Mouse (Mus musculus) hindbrain, embryonic 15.5 days (tissue): ENCODE results near the gene Mettl26. TPM values are rescaled to one million over a fixed set of nuclear protein-coding genes. Genes with fewer than 3 reads are reported as not detected.

Source experiments
- ATAC-seq: fragments of 200-750 bp; cut with Nextera tagmentation; 2 replicates; pipeline ENCODE4 v1.8.0; 2017; ENCODE audit warnings: low read depth, moderate number of reproducible peaks, moderate TSS enrichment; ENCODE audit not compliant: low FRiP score
- H3K27ac ChIP-seq: fragments of 300-500 bp; sonication (generic); replicated peaks from 2 replicates; pipeline ENCODE4 v1.5.1; 2015; ENCODE audit warnings: mild to moderate bottlenecking, inconsistent platforms
- H3K27me3 ChIP-seq: fragments of 300-500 bp; sonication (generic); 2 replicates; pipeline ENCODE4 v1.6.1; 2015; ENCODE audit warnings: control low read depth, inconsistent platforms
- H3K36me3 ChIP-seq: fragments of 300-500 bp; sonication (generic); 2 replicates; pipeline ENCODE4 v1.6.1; 2015; ENCODE audit warnings: control low read depth, inconsistent platforms
- H3K4me1 ChIP-seq: fragments of 300-500 bp; sonication (generic); replicated peaks from 2 replicates; pipeline ENCODE4 v1.6.1; 2015; ENCODE audit warnings: control low read depth, inconsistent platforms
- H3K4me2 ChIP-seq: fragments of 300-500 bp; sonication (generic); 2 replicates; pipeline ENCODE4 v1.6.1; 2015; ENCODE audit warnings: moderate library complexity, mild to moderate bottlenecking, inconsistent platforms
- H3K4me3 ChIP-seq: fragments of 300-500 bp; sonication (generic); 2 replicates; pipeline ENCODE4 v1.5.1; 2015; ENCODE audit warnings: mild to moderate bottlenecking, inconsistent platforms
- H3K9ac ChIP-seq: fragments of 300-500 bp; sonication (generic); 2 replicates; pipeline ENCODE4 v1.6.1; 2015; ENCODE audit warnings: inconsistent platforms
- H3K9me3 ChIP-seq: fragments of 300-500 bp; sonication (generic); 2 replicates; pipeline ENCODE4 v1.6.1; 2016; ENCODE audit warnings: control low read depth, inconsistent platforms
- WGBS: fragments of 180-500 bp; shearing (Covaris S2); methylation state at CpG from one replicate; pipeline ENCODE4 v1.1.7; 2015; 5-methylcytosine and 5-hydroxymethylcytosine counted together
- polyA plus RNA-seq: library from polyadenylated mRNA; unstranded; fragments of >200 nt; fragmentation: Nextera tagmentation; extraction: Ambion mirVana; gene quantifications from 2 replicates; pipeline ENCODE4 v1.2.1, GENCODE M21; 2015

The Mettl26 gene
- polyA plus RNA-seq, 1 experiment from 2014 or later = 58.7 TPM

GRCm38 (mm10) chr17:25903061-25903460 lies 28.2 kb downstream of the Mettl26 start:
- no peak overlapping the region for H3K4me2 ChIP-seq

GRCm38 (mm10) chr17:25907640-25908039 lies 32.8 kb downstream of the Mettl26 start:
- H3K9me3 ChIP-seq = no peaks in the 10 kb centered on the region
- H3K9ac ChIP-seq = no peak overlapping the region
- H3K36me3 ChIP-seq = no peaks in the 10 kb centered on the region
- H3K27ac ChIP-seq = no peak overlapping the region
- 90% methylated on average over 2 of the region's 2 CpGs for WGBS
- H3K27me3 ChIP-seq = no peaks in the 10 kb centered on the region
- no peak overlapping the region for H3K4me3 ChIP-seq
- no peak overlapping the region for H3K4me2 ChIP-seq
- no peaks in the 10 kb centered on the region for H3K4me1 ChIP-seq
- no peak for ATAC-seq

More at GRCm38 (mm10) chr17:25903061-25903460, 28.2 kb downstream of the Mettl26 start:
- H3K27me3 ChIP-seq = no peaks in the 10 kb centered on the region
- no peaks in the 10 kb centered on the region for H3K4me1 ChIP-seq
- no peak overlapping the region for H3K4me3 ChIP-seq
- H3K9me3 ChIP-seq = no peaks in the 10 kb centered on the region
- H3K9ac ChIP-seq = no peak overlapping the region
- WGBS = 89% methylated on average over 3 of the region's 3 CpGs
- H3K36me3 ChIP-seq = no peaks in the 10 kb centered on the region
- H3K27ac ChIP-seq = no peak overlapping the region
- no peak for ATAC-seq

DNA sequence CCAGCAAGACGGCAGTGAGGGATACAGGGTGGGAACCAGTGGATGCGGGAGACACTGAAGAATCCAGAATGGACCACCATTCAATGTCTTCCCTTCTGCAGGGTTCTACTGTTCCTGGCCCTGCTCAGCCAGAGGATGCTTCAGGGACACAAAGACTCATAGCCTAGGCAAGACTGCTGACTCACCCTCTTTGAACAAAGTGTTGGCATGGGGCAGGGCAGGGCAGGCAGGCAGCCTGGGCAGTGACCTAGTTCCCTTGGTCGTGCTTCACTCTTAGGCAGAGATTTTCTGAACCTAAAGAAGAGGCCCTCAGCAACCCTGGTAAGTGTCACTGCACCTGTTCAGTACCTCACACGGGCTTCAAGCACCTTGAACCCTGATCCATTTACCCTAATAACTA lies 36.9 kb downstream of the Mettl26 start:
- Histone ChIP-seq H3K4me2 (no peak overlapping the region), H3K4me3 (no peak overlapping the region), H3K27ac (no peak overlapping the region), H3K9me3 (no peaks in the 10 kb centered on the region), H3K4me1 (peaks cover 7% of the 10 kb centered on the region), H3K9ac (no peak overlapping the region), H3K36me3 (no peaks in the 10 kb centered on the region), H3K27me3 (no peaks in the 10 kb centered on the region)
- ATAC-seq = no peak
- 90% methylated on average over 4 of the region's 4 CpGs for WGBS

- peaks cover 20% of the 10 kb centered on the region for H3K4me1 ChIP-seq
- no peak overlapping the region for H3K4me3 ChIP-seq
- no peaks in the 10 kb centered on the region for H3K9me3 ChIP-seq
- H3K36me3 ChIP-seq = no peaks in the 10 kb centered on the region
- H3K27me3 ChIP-seq = no peaks in the 10 kb centered on the region
- WGBS = 89% methylated on average over 14 of the region's 14 CpGs
- no peak overlapping the region for H3K4me2 ChIP-seq
- H3K27ac ChIP-seq = no peak overlapping the region
- no peak overlapping the region for H3K9ac ChIP-seq
- no peak for ATAC-seq
Observed at GRCm38 (mm10) chr17:25913186-25913876, 38.5 kb downstream of the Mettl26 start.

- Histone ChIP-seq H3K27ac (no peak overlapping the region), H3K4me2 (no peak overlapping the region), H3K9me3 (no peaks in the 10 kb centered on the region), H3K9ac (no peak overlapping the region), H3K4me1 (peaks cover 25% of the 10 kb centered on the region), H3K36me3 (no peaks in the 10 kb centered on the region), H3K27me3 (no peaks in the 10 kb centered on the region), H3K4me3 (no peak overlapping the region)
- 96% methylated on average over 1 of the region's 1 CpGs for WGBS
- no peak for ATAC-seq
Observed at GRCm38 (mm10) chr17:25913877-25914275, 39.0 kb downstream of the Mettl26 start.

GRCm38 (mm10) chr17:25914295-25914694 lies 39.4 kb downstream of the Mettl26 start:
- H3K4me2 ChIP-seq = no peak overlapping the region
- no peaks in the 10 kb centered on the region for H3K36me3 ChIP-seq
- WGBS = 90% methylated on average over 4 of the region's 4 CpGs
- no peak for ATAC-seq
- no peak overlapping the region for H3K4me3 ChIP-seq
- H3K27ac ChIP-seq = no peak overlapping the region
- no peak overlapping the region for H3K9ac ChIP-seq
- H3K9me3 ChIP-seq = no peaks in the 10 kb centered on the region
- peaks cover 25% of the 10 kb centered on the region for H3K4me1 ChIP-seq
- H3K27me3 ChIP-seq = no peaks in the 10 kb centered on the region

- Histone ChIP-seq H3K4me3 (no peak overlapping the region), H3K9ac (no peak overlapping the region), H3K36me3 (no peaks in the 10 kb centered on the region), H3K9me3 (no peaks in the 10 kb centered on the region), H3K27ac (no peak overlapping the region), H3K4me1 (peaks cover 25% of the 10 kb centered on the region), H3K27me3 (no peaks in the 10 kb centered on the region), H3K4me2 (no peak overlapping the region)
- ATAC-seq = no peak
- 85% methylated on average over 8 of the region's 8 CpGs for WGBS
Observed at GRCm38 (mm10) chr17:25916931-25917647, 42.2 kb downstream of the Mettl26 start.

- peak overlapping the region; percentile 88 for H3K9ac ChIP-seq
- 87% methylated on average over 9 of the region's 9 CpGs for WGBS
- H3K4me3 ChIP-seq = peak overlapping the region; percentile 81
- H3K27me3 ChIP-seq = no peaks in the 10 kb centered on the region
- H3K27ac ChIP-seq = peak overlapping the region; percentile 85
- H3K36me3 ChIP-seq = no peaks in the 10 kb centered on the region
- H3K4me1 ChIP-seq = peaks cover 25% of the 10 kb centered on the region
- peak overlapping the region; percentile 86 for H3K4me2 ChIP-seq
- no peak for ATAC-seq
- H3K9me3 ChIP-seq = no peaks in the 10 kb centered on the region
Observed at GRCm38 (mm10) chr17:25918037-25918750, 43.3 kb downstream of the Mettl26 start.

DNA sequence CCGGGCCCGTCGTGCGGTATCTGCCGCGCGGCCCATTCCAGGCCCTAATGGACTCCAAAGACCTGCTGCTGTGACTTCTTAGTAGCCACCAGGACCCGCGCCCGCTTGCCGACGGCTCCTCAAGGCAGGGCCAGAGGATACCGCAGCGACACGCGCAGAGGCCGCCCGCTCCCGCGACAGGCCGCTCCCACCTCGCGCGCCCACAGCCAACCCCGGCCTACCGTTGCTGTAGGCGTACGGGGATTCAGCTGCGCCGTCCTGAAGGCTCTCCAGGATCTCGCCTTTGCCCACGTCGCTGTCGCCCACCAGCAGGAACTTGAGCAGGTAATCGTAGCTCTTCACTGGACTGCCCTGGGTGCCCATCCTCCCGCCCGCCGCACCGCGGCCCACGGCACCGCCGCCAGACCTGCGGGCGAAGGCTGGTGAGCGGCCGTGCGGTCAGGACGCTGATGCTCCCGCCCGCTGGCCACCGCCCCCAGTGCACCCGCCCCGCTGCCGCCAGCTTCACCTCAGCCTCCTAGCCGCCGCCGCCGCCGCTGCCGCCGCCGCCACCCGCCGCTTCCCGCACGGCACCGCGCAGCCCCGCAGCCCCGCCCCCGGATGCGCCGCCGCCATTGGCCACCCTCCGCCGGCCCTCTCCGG lies 44.4 kb downstream of the Mettl26 start, which contains the start of gene Rab40c:
TSS of gene Rab40c (minus strand) at position 584 of the 642 bp plus-strand sequence.
- peak within 1 kb of the TSS; percentile 81 for H3K4me3 ChIP-seq

DNA sequence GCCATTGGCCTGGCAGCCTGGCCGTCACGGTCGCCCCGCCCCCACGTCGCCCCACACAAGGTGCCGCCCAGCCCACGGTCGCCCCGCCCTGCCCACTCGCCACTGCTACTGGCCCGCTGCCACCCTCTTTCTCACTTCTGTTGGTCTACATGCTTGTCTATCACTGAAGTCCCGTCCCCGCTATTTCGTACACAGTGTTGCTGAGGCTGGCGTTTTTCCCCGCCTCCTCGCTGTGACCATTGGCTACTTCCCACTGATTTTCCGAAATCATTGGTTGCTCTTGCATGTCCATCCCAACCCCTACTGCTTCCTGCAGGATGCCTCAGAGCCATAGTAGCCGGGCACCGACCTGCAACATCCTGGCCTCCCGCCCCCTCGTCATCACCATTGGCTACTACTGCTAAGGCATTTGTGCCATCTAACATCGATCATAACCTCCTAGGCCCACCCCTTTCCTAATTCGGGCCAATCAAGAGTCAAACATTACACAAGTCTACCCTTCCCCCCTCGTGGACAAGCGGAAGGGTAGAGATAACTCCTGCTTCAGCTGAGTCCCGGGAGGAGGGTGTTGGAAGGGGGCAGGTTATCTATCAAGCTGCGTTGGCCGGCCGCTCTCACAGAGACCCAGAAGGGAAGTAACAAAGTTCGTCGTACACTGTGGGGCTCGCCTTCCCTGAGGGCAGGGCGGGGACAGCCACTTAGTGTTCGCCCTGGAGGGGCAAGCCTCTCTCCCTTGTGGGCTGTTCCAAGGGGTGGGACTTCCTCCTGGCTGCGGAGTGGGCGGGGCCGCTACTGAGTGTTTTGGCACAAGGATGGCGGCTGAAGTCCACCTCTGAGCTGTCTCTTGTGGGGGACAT lies 45.1 kb downstream of the Mettl26 start:
- under 1% methylated on average over 40 of the region's 40 CpGs for WGBS
- H3K4me1 ChIP-seq = peaks cover 18% of the 10 kb centered on the region

More for the DNA sequence above, 44.4 kb downstream of the Mettl26 start, which contains the start of gene Rab40c:
- Histone ChIP-seq H3K9ac (peak within 1 kb of the TSS; percentile 88), H3K36me3 (no peaks in the 10 kb centered on the region), H3K4me1 (peaks cover 22% of the 10 kb centered on the region), H3K27me3 (no peaks in the 10 kb centered on the region), H3K4me2 (peak within 1 kb of the TSS; percentile 86), H3K9me3 (no peaks in the 10 kb centered on the region), H3K27ac (peak within 1 kb of the TSS; percentile 97)
- under 1% methylated on average over 76 of the region's 78 CpGs for WGBS
- no peak for ATAC-seq

DNA sequence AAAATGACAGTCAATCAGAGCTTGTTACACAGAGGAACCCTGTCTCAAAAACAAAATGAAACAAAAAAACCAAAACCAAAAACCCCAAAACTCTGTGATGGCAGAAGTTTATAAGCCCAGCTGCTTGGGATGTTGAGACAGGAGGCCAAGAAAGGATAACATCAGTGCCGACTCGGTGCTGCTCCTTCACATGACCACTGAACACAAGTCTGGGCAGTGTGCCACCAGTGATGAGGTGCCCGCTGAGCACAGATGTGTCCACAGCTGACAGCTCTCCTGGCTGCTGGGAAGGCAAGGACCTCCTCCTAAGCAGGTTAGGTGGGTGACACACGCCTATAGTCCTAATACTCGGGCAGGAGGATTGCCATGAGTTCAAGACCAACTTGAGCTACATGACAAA lies 47.2 kb downstream of the Mettl26 start:
- Histone ChIP-seq H3K9ac (no peak overlapping the region), H3K27me3 (no peaks in the 10 kb centered on the region), H3K4me2 (no peak overlapping the region), H3K4me3 (no peak overlapping the region), H3K27ac (no peak overlapping the region), H3K4me1 (peaks cover 17% of the 10 kb centered on the region), H3K36me3 (peaks cover 10% of the 10 kb centered on the region; the same call in 1 of the 2 replicates), H3K9me3 (no peaks in the 10 kb centered on the region)
- WGBS = 74% methylated on average over 5 of the region's 5 CpGs
- ATAC-seq = no peak

More for the DNA sequence above, 45.1 kb downstream of the Mettl26 start:
- peak overlapping the region; percentile 88 for H3K9ac ChIP-seq
- H3K27me3 ChIP-seq = no peaks in the 10 kb centered on the region
- no peaks in the 10 kb centered on the region for H3K36me3 ChIP-seq
- H3K4me2 ChIP-seq = peak overlapping the region; percentile 86
- H3K9me3 ChIP-seq = no peaks in the 10 kb centered on the region
- peak overlapping the region; percentile 81 for H3K4me3 ChIP-seq
- H3K27ac ChIP-seq = peak overlapping the region; percentile 97
- peak; percentile 99 for ATAC-seq
